Comparison of ENCODE assay signal across 12 mouse cellular contexts in the genomic region with DNA sequence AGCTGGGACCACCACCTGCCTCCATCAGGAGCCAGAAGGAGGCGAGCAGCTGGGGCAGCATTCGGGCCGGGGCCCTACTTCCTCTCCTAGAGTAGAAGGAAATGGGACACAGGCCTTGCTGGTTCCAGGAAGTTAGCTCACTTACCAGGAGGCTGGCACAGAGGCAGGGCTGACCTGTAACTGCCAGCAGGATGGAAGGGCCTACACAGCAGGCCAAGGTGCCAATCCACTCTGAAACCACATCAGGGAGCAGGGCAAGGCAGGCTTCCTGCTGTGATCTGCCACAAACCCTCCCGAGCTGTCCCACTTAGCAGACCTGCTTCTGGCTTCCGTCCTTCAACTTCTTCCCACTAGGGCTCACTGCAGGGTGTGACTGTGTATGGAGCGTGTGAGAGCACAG. TPM values are rescaled to one million over a fixed set of nuclear protein-coding genes. Genes with fewer than 3 reads are reported as not detected.
DNase-seq lines count a peak whose midpoint lies in the region; ATAC-seq lines count a peak whose summit lies in the region.
"Had no signal": no experiment of that assay in that cellular context is flagged by ENCODE, and none has a peak within 500 bp of the region (broad histone marks: within the 10 kb centered on the region; RNA-seq: fewer than 3 reads in every experiment).

No protein-coding gene starts in this region.

- H3K4me3 ChIP-seq in neural tube, embryonic 11.5 days (ENCODE audit: low read depth, low read length), result no peak overlapping the region
- H3K4me3 ChIP-seq in megakaryocyte, embryonic 14.5 days (replicated peaks), result peak overlapping the region; percentile 80
- H3K4me3 ChIP-seq: intestine, embryonic 15.5 days had no signal

- no peaks in the 10 kb centered on the region for H3K27me3 ChIP-seq in neural tube, embryonic 11.5 days (ENCODE audit: control insufficient read depth, insufficient read depth, low read length)
- H3K27me3 ChIP-seq in megakaryocyte, embryonic 14.5 days (replicated peaks), result no peaks in the 10 kb centered on the region
- H3K27me3 ChIP-seq: intestine, embryonic 15.5 days had no signal

- no peak overlapping the region for H3K9ac ChIP-seq in neural tube, embryonic 11.5 days (ENCODE audit: low read length)
- H3K9ac ChIP-seq: intestine, embryonic 15.5 days had no signal

- H3K4me1 ChIP-seq in neural tube, embryonic 11.5 days (ENCODE audit: control insufficient read depth, insufficient read depth, low read length), result no peaks in the 10 kb centered on the region
- H3K4me1 ChIP-seq in megakaryocyte, embryonic 14.5 days, result peaks cover 92% of the 10 kb centered on the region

- peak; percentile 14 for DNase-seq in cerebellum, adult 11-12 months
- no peak for DNase-seq in cerebellum, adult 11 months
- peak; percentile 6 for DNase-seq in neural tube, embryonic 11.5 days (ENCODE audit: low spot score)
- no peak for DNase-seq in neural tube, embryonic 10.5 days (ENCODE audit: extremely low spot score, low spot score)
- no peak for DNase-seq in frontal cortex, postnatal 25 days (ENCODE audit: low spot score in 2 of 2)
- DNase-seq in cerebellum, adult 9-11 months, result no peak
- no peak for DNase-seq in gastrocnemius, adult 8-10 months (ENCODE audit: low spot score in 2 of 2)
- DNase-seq: cerebellum, postnatal 10 days had no signal

- H3K9me3 ChIP-seq in neural tube, embryonic 11.5 days (ENCODE audit: control insufficient read depth, low read length), result no peaks in the 10 kb centered on the region
- no peaks in the 10 kb centered on the region for H3K9me3 ChIP-seq in megakaryocyte, embryonic 14.5 days
- H3K9me3 ChIP-seq: intestine, embryonic 15.5 days had no signal

- ATAC-seq in neural tube, embryonic 11.5 days (ENCODE audit: insufficient read depth, low FRiP score, low TSS enrichment), result no peak
- ATAC-seq: intestine, embryonic 15.5 days had no signal

- peaks cover 10% of the 10 kb centered on the region for H3K36me3 ChIP-seq in neural tube, embryonic 11.5 days (ENCODE audit: control insufficient read depth, insufficient read depth, low read length)
- H3K36me3 ChIP-seq in megakaryocyte, embryonic 14.5 days (replicated peaks; ENCODE audit: low read length), result peaks cover 56% of the 10 kb centered on the region

- H3K27ac ChIP-seq in neural tube, embryonic 11.5 days (ENCODE audit: low read depth, low read length), result no peak overlapping the region
- H3K27ac ChIP-seq: intestine, embryonic 15.5 days had no signal

- no peak overlapping the region for H3K4me2 ChIP-seq in neural tube, embryonic 11.5 days (ENCODE audit: low read depth)
- H3K4me2 ChIP-seq: intestine, embryonic 15.5 days had no signal

- 80% methylated on average over 6 of the region's 6 CpGs for WGBS in neural tube, embryonic 11.5 days

RNA-seq across cellular contexts. Expression of gene Gm16181, which starts 1.7 kb away (rescaled TPM):
- 0.50 TPM in 1 of 2 replicates, not detected in the other for polyA plus RNA-seq in neural tube, embryonic 11.5 days (2014; fragmentation: Nextera tagmentation; extraction: Ambion mirVana)
- polyA plus RNA-seq in megakaryocyte, embryonic 14.5 days (2012; ENCODE audit: insufficient read depth, low replicate concordance), result not detected in 2 replicates
- total RNA-seq in gastrocnemius, adult 8-10 months (2022), result not detected
- total RNA-seq: left cerebral cortex, postnatal 10 days had no signal
- polyA plus RNA-seq: frontal cortex, adult 2 months had no signal

RNA-seq across cellular contexts. Expression of gene Atp6v1g2, which starts 11.2 kb away (rescaled TPM):
- polyA plus RNA-seq in neural tube, embryonic 11.5 days (2014; fragmentation: Nextera tagmentation; extraction: Ambion mirVana), result 14.1 and 16.8 TPM in 2 replicates
- polyA plus RNA-seq in megakaryocyte, embryonic 14.5 days (2012; ENCODE audit: insufficient read depth, low replicate concordance), result 0.86 TPM in 1 of 2 replicates, not detected in the other
- 1 to 10 TPM; 1.3 to 2.3 (median 1.9) TPM for total RNA-seq in gastrocnemius, adult 8-10 months (2022)

RNA-seq across cellular contexts. Expression of gene Nfkbil1, which starts 13.3 kb away (rescaled TPM):
- 4.7 and 5.0 TPM in 2 replicates for polyA plus RNA-seq in neural tube, embryonic 11.5 days (2014; fragmentation: Nextera tagmentation; extraction: Ambion mirVana)
- 31.8 and 57.1 TPM in 2 replicates for polyA plus RNA-seq in megakaryocyte, embryonic 14.5 days (2012; ENCODE audit: insufficient read depth, low replicate concordance)
- 1 to 10 TPM; 6.3 to 8.6 (median 8.0) TPM for total RNA-seq in gastrocnemius, adult 8-10 months (2022)

RNA-seq across cellular contexts. Expression of gene Lta, which starts 17.1 kb away (rescaled TPM):
- polyA plus RNA-seq in neural tube, embryonic 11.5 days (2014; fragmentation: Nextera tagmentation; extraction: Ambion mirVana), result 0.28 TPM in 1 of 2 replicates, not detected in the other
- polyA plus RNA-seq in megakaryocyte, embryonic 14.5 days (2012; ENCODE audit: insufficient read depth, low replicate concordance), result 0.85 TPM in 1 of 2 replicates, not detected in the other
- under 1 TPM; 0.53 to 0.76 (median 0.65) TPM for total RNA-seq in gastrocnemius, adult 8-10 months (2022)

RNA-seq across cellular contexts. Expression of gene Ddx39b, which starts 19.2 kb away (rescaled TPM):
- 634 and 672 TPM in 2 replicates for polyA plus RNA-seq in neural tube, embryonic 11.5 days (2014; fragmentation: Nextera tagmentation; extraction: Ambion mirVana)
- 83.5 and 158 TPM in 2 replicates for polyA plus RNA-seq in megakaryocyte, embryonic 14.5 days (2012; ENCODE audit: insufficient read depth, low replicate concordance)
- 10 to 100 TPM; 77.1 to 93.9 (median 81.7) TPM for total RNA-seq in gastrocnemius, adult 8-10 months (2022)

Comparison
In these comparisons a context has a peak if more than half of its experiments do, and no peak if none do; other contexts are left out.
1. DNase-seq: peak in cerebellum, adult 11-12 months (single experiment) and neural tube, embryonic 11.5 days (single experiment); none in cerebellum, adult 11 months (single experiment), neural tube, embryonic 10.5 days (single experiment), frontal cortex, postnatal 25 days (0 of 2), cerebellum, adult 9-11 months (single experiment) and gastrocnemius, adult 8-10 months (0 of 2).